ENCODE assay signal across 15 mouse cellular contexts in genomic region chr12:117458132-117459070, GRCm38 (mm10). TPM values are rescaled to one million over a fixed set of nuclear protein-coding genes. Genes with fewer than 3 reads are reported as not detected.
DNase-seq lines count a peak whose midpoint lies in the region; ATAC-seq and TF ChIP-seq lines count a peak whose summit lies in the region.
"Had no signal": no experiment of that assay in that cellular context is flagged by ENCODE, and none has a peak within 500 bp of the region (broad histone marks: within the 10 kb centered on the region; RNA-seq: fewer than 3 reads in every experiment).

No protein-coding gene starts in this region.

- no peaks in the 10 kb centered on the region for H3K36me3 ChIP-seq in kidney, adult 2 months (ENCODE audit: control insufficient read depth, insufficient read depth, low read length)
- no peaks in the 10 kb centered on the region for H3K36me3 ChIP-seq in lung, postnatal 0 days (ENCODE audit: insufficient read depth, low read length)
- H3K36me3 ChIP-seq: embryonic facial prominence, embryonic 15.5 days; neural tube, embryonic 12.5 days had no signal

- peak; percentile 55 for DNase-seq in adrenal gland, postnatal 14 days
- DNase-seq in heart, adult 18-20 months, result peak; percentile 49 to 80
- DNase-seq in kidney, adult 2 months, result peak; percentile 80
- peak; percentile 55 for DNase-seq in lung, postnatal 0 days (ENCODE audit: low spot score)
- DNase-seq in right cerebral cortex, postnatal 4 days, result no peak
- DNase-seq in cerebellum, postnatal 4 days (ENCODE audit: low spot score in 2 of 2), result no peak
- no peak for DNase-seq in layer of hippocampus, adult 18-20 months (ENCODE audit: low spot score in 2 of 2)
- DNase-seq: cerebellum, adult 2 months; gastrocnemius, postnatal 10 days; right cerebral cortex, postnatal 14 days; thymus, postnatal 36 days had no signal

- 0 out of 2 replicates have a peak, but pooled peaks cover 2% of the 10 kb centered on the region for H3K4me1 ChIP-seq in kidney, adult 2 months (ENCODE audit: control insufficient read depth, insufficient read depth, low read length)
- 0 out of 2 replicates have a peak, but pooled peaks cover 3% of the 10 kb centered on the region for H3K4me1 ChIP-seq in lung, postnatal 0 days (ENCODE audit: insufficient read depth, low read depth, low read length)
- H3K4me1 ChIP-seq: embryonic facial prominence, embryonic 15.5 days; megakaryocyte, embryonic 14.5 days; neural tube, embryonic 12.5 days had no signal

- no peak overlapping the region for H3K4me2 ChIP-seq in lung, postnatal 0 days (replicated peaks; ENCODE audit: low read depth, low read length)
- H3K4me2 ChIP-seq: embryonic facial prominence, embryonic 15.5 days; neural tube, embryonic 12.5 days had no signal

- H3K4me3 ChIP-seq in kidney, adult 2 months (ENCODE audit: insufficient read depth, low read depth, low read length), result no peak overlapping the region
- H3K4me3 ChIP-seq in lung, postnatal 0 days (ENCODE audit: low read depth, low read length), result no peak overlapping the region
- H3K4me3 ChIP-seq: embryonic facial prominence, embryonic 15.5 days; megakaryocyte, embryonic 14.5 days; neural tube, embryonic 12.5 days had no signal

- peak; percentile 85 for ATAC-seq in lung, postnatal 0 days
- ATAC-seq: activated CD4-positive, CD25-positive, alpha-beta regulatory T cell, adult 4 months had no signal

- TF ChIP-seq CTCF in kidney, adult 2 months (conservative IDR thresholded peaks at IDR 0.05; ENCODE audit: insufficient read depth, insufficient read length, low read depth, low read length), result no peak
- TF ChIP-seq CTCF in lung, postnatal 0 days (IDR thresholded peaks at IDR 0.05), result no peak; the same call in 1 of the 2 replicates

- TF ChIP-seq POLR2A in kidney, adult 2 months (IDR thresholded peaks at IDR 0.05; ENCODE audit: low read depth, low read length), result no peak

- peak overlapping the region; percentile 22; the same call in 1 of the 2 replicates for H3K27ac ChIP-seq in kidney, adult 2 months (ENCODE audit: insufficient read depth, low read depth, low read length)
- H3K27ac ChIP-seq in lung, postnatal 0 days (ENCODE audit: low read length), result 0 out of 2 replicates have a peak overlapping the region, but pooled peaks have one; percentile 29
- H3K27ac ChIP-seq: embryonic facial prominence, embryonic 15.5 days; neural tube, embryonic 12.5 days had no signal

- H3K9me3 ChIP-seq in lung, postnatal 0 days (ENCODE audit: low read length), result no peaks in the 10 kb centered on the region
- H3K9me3 ChIP-seq: embryonic facial prominence, embryonic 15.5 days; megakaryocyte, embryonic 14.5 days; neural tube, embryonic 12.5 days had no signal

- no peaks in the 10 kb centered on the region for H3K27me3 ChIP-seq in kidney, adult 2 months (replicated peaks; ENCODE audit: control insufficient read depth, insufficient read depth, low read length)
- H3K27me3 ChIP-seq in lung, postnatal 0 days (replicated peaks; ENCODE audit: insufficient read depth, low read length), result no peaks in the 10 kb centered on the region
- H3K27me3 ChIP-seq: embryonic facial prominence, embryonic 15.5 days; neural tube, embryonic 12.5 days had no signal

- no peak overlapping the region for H3K9ac ChIP-seq in lung, postnatal 0 days (replicated peaks; ENCODE audit: low read depth)
- H3K9ac ChIP-seq: embryonic facial prominence, embryonic 15.5 days; neural tube, embryonic 12.5 days had no signal

- peak; percentile 93 for TF ChIP-seq EP300 in lung, postnatal 0 days (IDR thresholded peaks at IDR 0.05)

- WGBS in kidney, adult 2 months, result 35% methylated on average over 9 of the region's 9 CpGs
- WGBS in lung, postnatal 0 days, result 15% methylated on average over 8 of the region's 9 CpGs

RNA-seq across cellular contexts. Expression of gene Rapgef5, which starts 57.9 kb away (rescaled TPM):
- total RNA-seq in adrenal gland, postnatal 14 days (2021), result 38.9 and 42.0 TPM in 2 replicates
- total RNA-seq in heart, adult 18-20 months (2021), result 10 to 100 TPM; 31.7 to 34.8 TPM
- 7.6 and 8.4 TPM in 2 replicates for polyA plus RNA-seq in kidney, adult 2 months (2012; rRNA removed)
- polyA plus RNA-seq in lung, postnatal 0 days (2015; fragmentation: Nextera tagmentation; extraction: Ambion mirVana), result 47.4 and 52.1 TPM in 2 replicates
- total RNA-seq in layer of hippocampus, adult 18-20 months (2021), result 100 to 1,000 TPM; 192 to 197 TPM

Comparison
In these comparisons a context has a peak if more than half of its experiments do, and no peak if none do; other contexts are left out.
1. DNase-seq: peak in adrenal gland, postnatal 14 days (single experiment), heart, adult 18-20 months (2 of 2), kidney, adult 2 months (single experiment) and lung, postnatal 0 days (single experiment); none in right cerebral cortex, postnatal 4 days (single experiment), cerebellum, postnatal 4 days (0 of 2) and layer of hippocampus, adult 18-20 months (0 of 2).